Mouse (Mus musculus) layer of hippocampus, adult 9-10 months (tissue): Measurements from ENCODE around the gene Kcnc1.
A peak's percentile ranks its signal among the peaks of the same experiment; 100 is the strongest.

Source experiments
- DNase-seq: peaks from one replicate; pipeline ENCODE4 v3.0.0; 2022; ENCODE audit warnings: low spot score

Gene Kcnc1

DNA sequence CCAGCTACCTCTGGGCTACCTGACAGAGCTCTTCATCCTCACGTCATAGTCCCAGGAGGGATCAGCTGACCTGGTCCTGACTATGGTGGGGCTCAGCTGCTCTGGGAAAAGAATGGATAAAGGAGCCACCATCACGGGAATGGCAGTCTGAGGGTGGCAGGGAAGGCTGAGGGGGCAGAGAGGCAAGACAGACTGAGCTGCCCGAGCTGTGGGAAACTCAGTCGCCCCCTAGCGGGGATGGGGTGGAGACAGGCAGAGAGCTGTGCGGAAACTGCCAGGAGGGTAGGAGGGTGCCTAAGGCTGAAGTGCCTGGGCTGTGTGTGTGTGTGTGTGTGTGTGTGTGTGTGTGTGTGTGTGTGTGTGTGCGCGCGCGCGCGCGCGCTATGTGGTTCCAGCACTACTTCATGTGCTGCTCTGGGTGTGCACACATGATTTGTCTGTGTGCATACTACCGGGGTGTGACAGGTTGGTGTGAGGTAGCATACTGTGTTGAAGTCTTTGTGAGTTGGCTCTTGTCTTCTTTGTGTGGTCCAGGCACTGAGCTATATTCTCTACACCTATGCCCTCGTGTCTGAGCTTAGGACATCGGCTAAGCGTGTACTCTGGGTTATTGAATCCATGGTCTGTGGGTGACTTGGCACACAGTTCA is 26.6 kb downstream of the Kcnc1 start:
- peak; percentile 40 for DNase-seq

DNA sequence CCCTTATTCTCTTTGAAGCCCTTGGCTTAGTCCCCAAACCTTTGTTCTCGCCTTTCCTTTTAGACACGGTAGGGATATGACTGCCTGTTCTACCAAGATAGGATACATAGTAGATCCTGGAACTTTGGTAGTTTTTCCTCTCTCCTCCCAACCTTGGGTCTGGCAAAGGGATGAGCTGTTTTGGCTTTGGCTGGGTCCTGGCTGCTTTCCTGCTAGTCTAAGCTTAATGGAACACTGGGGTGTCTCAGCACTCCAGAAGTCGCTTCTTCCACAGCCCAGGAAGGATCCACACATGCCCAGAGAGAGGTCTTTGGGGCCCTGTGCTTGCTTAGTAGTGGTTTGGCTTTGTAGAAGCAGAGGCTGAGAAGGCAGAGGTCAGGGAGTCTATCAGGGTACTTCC is 27.7 kb downstream of the Kcnc1 start:
- no peak for DNase-seq

GRCm38 (mm10) chr7:46425012-46425411 is 28.7 kb downstream of the Kcnc1 start:
- DNase-seq = no peak

DNA sequence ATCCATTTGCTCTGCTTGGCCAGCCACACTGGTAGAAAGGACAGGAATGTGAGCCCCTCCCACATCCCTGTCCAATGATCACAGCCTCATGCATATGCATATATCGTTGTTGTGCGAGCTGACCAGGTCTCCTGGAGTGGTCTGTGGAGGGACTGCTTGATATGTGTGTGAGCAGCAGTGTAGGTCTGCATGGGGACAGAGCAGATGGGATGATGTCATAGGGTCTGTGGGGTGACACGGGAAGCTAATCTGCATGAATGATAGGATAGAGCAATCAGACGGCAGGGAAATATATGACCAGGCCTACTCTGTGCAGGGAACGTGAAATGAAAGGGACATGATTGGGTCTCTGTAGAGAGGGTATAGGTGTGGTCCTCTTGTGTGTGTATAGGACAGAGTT is 37.6 kb downstream of the Kcnc1 start:
- no peak for DNase-seq

- DNase-seq = no peak
These were observed 39.5 kb downstream of the Kcnc1 start for GRCm38 (mm10) chr7:46435833-46436232.

DNA sequence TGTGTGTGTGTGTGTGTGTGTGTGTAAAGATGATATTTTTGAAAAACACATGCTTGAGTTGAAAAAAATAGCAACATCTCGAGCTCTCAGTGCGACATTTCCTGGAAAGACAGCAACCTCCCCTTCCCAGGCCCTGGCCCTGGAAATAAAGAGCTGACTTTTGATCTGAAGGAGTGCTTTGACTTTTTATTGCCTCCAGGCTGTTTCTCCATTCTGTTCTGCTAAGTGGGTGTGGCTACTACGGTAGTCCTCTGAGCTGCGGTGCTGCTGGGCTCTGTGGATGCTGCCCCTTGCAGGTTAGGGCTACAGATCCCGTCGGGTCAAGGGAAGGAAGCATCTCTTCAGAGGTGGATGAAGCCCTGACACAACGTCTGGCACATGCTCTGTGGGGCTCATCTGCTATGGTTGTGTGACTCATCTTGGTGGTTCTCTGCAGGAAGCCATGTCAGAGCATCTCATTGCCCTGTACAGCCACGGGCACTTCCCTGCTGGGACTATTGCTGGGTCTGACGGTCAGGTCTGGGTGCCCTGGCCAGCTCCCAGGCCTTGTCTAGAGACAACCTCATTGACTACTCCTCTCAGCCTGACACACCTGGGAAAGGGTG is 42.3 kb downstream of the Kcnc1 start:
- no peak for DNase-seq

DNA sequence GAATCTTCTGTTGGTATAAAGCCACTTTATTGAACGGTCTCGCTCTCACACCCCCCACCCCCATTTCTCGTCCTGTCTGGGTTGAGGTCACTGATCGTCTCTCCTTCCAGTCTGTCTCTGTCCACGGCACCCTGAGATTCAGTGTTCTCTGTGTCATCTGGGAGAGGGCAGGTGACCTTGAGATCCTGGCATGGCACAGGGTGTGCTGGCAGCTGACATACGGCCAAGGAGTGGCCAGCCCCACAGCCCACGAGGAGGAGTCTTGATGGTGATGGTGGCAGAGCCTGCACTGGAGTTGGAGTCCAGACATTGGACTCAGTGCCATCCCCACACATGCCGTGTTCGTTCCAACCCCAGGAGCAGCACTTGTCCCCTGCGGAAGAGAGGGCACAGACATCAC is 46.9 kb downstream of the Kcnc1 start:
- no peak for DNase-seq

DNA sequence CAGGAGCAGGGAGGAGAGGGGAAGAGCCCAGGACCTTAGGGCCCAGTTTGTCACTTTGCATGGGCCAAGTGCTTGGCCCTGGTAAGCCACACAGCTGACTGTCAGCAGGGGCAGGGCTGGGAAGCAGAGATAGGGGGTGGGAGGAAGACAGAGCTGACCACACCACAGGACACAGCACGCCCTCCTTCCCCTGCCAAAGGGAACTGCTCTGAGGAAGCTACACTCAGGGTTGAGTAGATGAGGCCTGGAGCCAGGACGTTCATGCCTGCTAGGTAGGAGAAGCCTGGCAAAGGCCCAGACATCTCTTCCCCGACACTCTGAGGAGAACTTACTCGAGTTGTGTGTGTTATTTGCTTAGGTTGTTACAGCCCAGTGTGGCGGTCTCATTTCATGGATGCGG is 49.6 kb downstream of the Kcnc1 start:
- no peak for DNase-seq

DNA sequence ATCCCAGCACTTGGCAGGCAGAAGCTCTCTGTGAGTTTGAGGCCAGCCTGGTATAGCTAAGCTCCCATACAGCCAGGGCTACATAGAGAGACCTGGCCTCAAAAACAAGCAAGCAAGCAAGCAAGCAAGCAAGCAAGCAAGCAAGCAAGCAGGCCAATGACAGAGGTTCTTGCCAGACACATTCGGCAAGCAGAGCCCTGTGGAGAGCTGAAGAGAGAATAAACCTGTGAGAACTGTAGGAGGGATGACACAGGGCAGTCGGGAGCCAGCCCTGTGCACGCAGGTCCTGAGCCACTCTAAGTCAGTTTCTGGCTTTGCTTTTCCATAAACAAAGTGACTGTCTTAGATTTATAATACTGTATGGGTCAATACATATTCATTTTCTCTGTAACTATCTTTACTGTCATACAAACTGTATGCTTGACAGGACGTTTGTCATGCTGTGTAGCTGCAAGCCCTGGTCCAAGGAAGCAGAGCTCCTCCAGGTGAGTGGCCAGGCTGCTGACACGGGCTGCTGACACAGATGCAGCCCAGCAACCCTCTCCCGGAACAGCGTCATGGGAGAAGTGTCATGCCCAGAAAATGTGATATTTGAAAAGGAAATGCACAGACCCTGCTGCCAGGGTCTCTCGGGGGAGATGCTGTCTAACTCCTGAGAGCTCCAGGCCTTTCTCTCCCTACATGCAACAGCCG is 51.3 kb downstream of the Kcnc1 start:
- no peak for DNase-seq

DNA sequence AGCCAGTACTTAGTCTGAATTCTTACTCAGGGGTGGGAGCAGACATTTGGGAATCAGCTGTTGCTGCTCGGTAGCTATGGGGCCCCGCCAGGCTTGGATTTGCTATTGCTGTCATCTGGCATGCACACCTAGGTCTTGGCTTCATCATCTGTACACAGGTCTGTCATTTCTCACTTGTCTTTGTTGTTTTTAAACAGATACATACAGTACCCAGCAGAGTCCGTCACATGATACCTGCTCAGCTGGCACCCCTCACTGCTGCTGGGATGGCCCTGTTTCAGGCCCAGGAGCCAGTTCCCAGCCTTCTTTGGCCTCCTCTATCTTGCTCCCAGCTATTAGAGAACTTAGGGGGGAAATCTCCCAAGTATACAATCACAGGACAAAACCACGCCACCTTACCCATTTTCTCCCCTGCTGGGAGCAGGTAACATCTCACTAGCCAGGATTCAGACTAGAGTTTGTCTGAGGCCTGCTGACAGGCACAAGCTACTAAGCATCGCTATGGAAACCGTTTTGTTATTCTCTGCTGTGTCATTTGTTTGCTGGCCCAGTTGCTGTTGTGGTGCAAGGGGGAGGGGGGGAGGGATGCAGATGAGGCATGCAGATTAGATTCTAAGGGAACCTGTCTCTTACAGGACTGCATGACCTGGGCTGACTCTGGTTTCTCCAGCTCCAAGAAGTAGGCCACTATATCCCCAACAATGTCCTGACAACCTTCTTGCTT is 52.8 kb downstream of the Kcnc1 start:
- DNase-seq = no peak

DNA sequence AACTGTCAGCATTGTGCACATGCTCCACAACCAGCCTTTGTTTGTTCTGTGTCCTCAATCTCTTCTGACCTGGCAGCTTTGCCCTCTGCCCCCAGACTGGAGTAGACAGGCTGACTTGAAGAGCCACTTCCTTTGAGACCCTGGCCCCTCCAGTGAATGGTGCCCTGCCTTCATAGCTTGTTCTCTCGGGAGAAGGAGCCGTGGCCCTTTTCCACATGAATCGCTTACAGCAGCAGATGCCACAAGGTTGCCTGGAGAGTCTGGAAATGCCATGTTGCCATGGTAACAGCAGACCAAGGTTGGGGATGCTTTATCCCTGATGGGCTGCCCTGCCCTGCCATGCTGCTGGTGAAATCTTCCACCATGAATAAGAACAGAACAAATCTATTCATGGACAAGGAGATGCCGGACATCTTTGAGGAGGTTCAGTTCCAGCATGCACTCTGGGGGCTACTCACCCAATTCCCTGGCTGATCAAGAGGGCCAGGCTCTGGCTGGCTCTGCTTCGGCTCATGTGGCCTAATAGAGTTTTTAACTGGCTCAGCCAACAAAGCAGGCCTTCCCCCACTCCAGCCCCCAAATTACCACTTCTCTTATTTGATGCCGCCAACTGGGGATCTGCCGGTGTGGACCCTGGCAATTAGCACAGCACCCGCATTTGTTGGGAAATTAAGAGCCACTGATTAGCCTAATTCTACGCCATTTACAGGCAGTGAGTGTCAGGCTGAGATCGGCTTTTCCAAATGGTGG is 57.8 kb downstream of the Kcnc1 start:
- no peak for DNase-seq

DNA sequence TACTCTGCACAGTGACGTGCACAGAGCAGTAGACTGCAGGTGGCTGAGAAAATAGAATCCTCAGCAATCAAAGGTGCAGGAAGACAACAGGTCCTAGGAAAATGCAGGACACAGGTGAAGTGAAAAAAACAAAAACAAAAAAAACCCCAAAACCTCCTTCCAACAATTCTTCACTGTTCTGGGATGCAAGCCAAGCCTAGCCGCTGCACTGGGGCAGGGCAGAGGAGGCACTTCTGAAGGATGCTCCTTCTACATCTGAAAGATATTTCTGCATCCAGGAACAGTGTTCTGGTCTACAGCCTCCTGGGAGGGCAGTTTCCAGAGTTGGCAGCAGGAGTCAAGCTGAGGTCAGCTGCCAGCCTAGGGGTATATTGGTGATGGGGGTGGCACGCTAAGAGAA is 61.6 kb downstream of the Kcnc1 start:
- DNase-seq = no peak

GRCm38 (mm10) chr7:46459200-46459599 is 62.9 kb downstream of the Kcnc1 start:
- no peak for DNase-seq

DNA sequence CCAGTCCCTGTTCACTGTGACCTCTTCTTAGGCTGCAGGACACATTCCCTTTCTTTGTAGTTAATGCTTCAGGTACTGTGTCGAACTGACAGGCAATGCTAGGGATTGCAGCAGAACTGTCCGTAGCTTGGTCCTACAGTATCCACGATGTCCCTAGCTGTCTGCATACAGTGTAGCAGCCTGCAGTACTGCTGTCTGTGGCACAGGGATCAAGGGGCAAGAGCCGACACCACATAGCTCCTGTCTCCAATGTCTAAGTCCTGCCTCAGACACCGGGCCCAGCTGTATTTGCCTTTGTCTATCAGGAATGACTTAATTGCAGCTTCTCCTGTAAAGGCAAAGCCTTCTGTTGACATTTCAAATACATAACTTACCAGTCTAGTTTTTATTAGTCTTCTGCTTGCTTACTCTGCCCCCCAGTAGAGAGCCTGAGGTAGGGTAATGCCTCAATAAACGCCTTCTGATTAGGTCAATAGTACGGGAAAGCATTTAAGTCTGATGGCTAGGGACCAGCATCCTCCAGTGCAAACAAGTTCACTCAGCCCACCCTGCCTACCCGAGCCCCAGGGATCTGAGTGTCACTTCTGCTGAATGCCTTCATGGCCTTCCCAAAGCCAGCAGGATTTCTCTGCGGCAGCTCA is 63.4 kb downstream of the Kcnc1 start:
- DNase-seq = no peak

- DNase-seq = no peak
These were observed 66.0 kb downstream of the Kcnc1 start for GRCm38 (mm10) chr7:46462287-46462686.

DNA sequence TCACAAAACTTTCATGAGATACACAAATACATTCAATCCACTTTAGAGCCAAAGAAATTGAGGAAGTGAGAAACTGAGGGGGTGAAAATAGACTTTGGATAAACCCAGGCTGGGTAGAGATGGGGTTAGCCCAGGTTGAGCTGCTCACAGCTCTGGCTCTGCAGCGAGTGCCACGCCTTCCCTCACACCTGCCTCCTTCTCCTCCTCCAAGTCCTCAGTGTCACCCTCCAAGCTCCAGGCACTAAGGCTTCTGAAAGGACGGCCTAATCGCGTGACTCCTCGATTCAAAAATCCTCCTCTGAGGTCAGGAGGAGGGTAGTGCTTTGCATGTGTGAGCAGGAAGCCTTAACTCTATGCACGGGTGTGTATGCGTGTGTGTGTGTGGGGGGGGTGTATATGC is 66.8 kb downstream of the Kcnc1 start:
- no peak for DNase-seq

DNA sequence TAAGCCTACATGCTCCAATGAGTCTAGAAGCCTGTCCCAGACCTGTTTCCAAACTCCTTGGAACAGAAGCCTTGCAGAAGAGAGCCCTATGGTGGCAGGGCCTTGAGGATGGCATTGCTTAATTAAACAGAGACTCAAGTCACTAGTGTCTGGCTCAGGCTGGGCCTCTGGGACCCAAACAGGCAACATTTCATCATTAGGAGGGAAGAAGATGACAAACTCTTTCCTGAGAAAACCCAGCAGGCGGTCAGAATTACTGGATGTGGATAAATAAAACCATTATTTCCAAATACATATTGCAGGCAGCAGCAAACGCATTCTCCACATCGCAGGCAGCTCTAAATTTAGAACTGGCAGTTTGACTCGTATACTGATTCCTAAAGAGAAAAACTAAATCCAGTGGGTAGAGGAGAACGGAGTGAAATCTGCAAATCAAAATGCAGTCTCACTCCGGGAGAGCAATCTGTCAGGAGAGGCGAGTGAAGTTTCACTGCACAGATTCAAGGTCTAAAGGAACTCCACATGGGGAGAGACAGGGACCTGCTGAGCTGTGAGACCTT is 70.2 kb downstream of the Kcnc1 start:
- DNase-seq = no peak

DNA sequence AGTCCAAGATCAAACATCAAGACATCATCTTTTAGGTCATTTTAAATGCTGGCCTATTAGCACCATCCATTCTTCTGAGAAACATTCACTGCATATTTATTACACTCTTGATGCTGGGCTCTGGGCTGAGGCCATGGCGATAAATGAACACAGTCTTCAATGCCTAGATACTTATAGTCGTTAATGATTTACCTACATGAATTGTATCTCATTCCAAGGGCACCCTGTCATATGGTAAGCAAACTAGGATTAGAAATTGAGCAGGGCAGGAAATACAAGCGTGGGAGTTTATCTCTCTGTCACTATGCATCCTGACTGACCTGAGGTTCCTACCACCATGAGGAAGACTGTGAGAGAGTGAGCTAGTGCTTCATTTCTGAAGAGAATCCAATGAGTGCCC is 73.2 kb downstream of the Kcnc1 start:
- no peak for DNase-seq

GRCm38 (mm10) chr7:46471054-46471737 is 74.9 kb downstream of the Kcnc1 start:
- no peak for DNase-seq

DNA sequence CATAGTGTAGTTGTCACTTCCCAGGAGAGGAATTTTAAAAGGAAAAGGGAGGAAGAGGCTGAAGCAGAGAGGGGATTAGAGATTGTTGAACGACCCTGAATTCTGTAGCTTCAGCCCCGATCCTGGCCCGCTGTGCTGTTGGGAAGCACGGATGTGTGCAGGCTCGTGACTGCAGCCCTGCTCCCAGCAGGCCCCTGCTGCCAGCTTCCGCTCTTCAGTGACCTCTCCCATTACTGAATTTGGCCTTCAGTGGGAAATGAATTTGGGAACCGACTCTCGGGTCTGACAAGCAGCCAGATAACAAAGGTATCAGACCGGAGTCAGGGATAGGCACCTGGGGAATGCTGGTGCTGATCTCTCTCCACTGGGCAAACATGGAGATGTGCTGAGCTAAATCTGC is 76.8 kb downstream of the Kcnc1 start:
- DNase-seq = no peak

DNA sequence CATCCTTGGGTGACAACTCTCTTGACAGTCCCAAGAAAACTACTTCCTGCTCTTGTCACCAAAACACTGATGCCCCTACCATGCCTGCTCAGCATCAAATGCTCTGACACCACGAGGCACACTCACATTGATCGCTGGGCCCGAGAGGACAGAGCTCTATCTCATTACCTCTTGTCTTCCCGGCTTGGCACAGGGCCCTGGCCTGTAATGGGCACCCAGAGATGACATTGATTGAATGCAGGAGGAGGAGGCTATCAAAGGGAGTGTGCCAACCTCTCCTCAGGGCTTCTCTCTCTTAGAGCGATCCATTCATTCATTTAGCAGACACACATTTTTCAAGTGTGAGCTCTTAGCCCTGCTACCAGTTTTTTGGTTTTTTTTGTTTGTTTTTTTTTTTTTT is 79.2 kb downstream of the Kcnc1 start:
- no peak for DNase-seq
